Mouse (Mus musculus): ENCODE data around the gene Gm9913. TPM values are rescaled to one million over a fixed set of nuclear protein-coding genes. Genes with fewer than 3 reads are reported as not detected.

Gm9913 gene
- total RNA-seq, 2 experiments from 2014 or later = 0.23 to 0.38 TPM

DNA sequence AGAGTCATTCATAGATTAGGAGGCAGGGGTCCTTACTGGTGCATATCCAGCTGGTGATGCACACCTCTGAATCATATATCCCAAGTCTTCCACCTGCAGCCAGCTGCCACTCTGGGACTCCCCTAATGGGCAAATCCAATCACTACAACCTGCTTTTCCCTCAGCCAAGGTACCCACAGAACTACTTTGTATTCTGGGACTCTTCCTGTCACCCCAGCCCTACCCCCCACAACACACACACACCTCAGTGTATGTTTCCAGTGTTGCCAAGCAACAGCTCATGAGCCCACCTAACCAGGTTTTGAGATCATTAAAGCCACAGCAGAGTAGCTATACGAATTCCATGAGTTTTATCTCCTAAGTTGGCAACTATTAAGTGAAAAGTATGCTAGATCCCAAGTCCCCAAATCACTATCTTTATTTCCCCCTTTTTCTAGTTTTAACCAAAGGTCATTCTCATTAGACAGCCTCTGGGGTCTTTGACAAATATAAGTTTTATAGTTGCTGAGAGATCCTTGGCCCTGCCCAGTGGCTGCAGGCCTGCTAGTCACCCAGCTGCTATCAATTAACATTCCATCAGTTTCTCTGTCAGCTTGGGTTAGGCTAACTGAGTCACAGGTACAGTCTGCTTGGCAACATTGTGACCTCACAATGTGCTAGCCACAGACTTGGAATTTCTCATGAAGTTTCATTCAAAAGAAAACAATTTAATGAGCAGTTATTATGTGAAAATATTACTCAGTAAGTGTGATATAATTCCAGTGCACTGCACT lies 44.1 kb downstream of the Gm9913 start:
- DNase-seq = no peak

GRCm38 (mm10) chr2:125555830-125556229 lies 50.9 kb downstream of the Gm9913 start:
- DNase-seq = no peak

Other genes starting within 250 kb of the Gm9913 start
- 100 to 1,000 TPM; 212 to 274 TPM for gene Fbn1, start 2.9 kb downstream of the Gm9913 start, total RNA-seq (2021)
- 1 to 10 TPM; 1.6 to 2.6 TPM for gene Cep152, start 120.0 kb downstream of the Gm9913 start, total RNA-seq (2021)
- 10 to 100 TPM; 82.7 to 88.9 TPM for gene Eid1, start 168.0 kb downstream of the Gm9913 start, total RNA-seq (2021)
- gene Shc4, start 219.1 kb downstream of the Gm9913 start, total RNA-seq (2021) = 1 to 10 TPM; 3.4 to 3.5 TPM

All from gastrocnemius, postnatal 10 days (tissue).